Mouse (Mus musculus): ENCODE measurements at regions not wholly inside any gene's neighbourhood (a gene's known extent, or its start where the extent isn't known, plus 50 kb on each side); places are given as distances from the start of the nearest gene placed in this dataset.
"Not testable (repeated sequence)": the region's sequence is repeated elsewhere in the genome, so short reads cannot be mapped to it uniquely, and the experiment has no call there.

- DNase-seq, result no peak
Measured at GRCm38 (mm10) chr17:76703823-76704222, 1152.1 kb upstream of the Fam98a start.

GRCm38 (mm10) chr17:76696219-76696618 is 1144.5 kb upstream of the Fam98a start:
- DNase-seq, result no peak

GRCm38 (mm10) chr17:76658056-76658455 is 1106.3 kb upstream of the Fam98a start:
- no peak for DNase-seq

- DNase-seq, result no peak
Measured at GRCm38 (mm10) chr17:76625976-76626375, 1074.2 kb upstream of the Fam98a start.

- no peak for DNase-seq
Measured at GRCm38 (mm10) chr17:76605237-76605636, 1053.5 kb upstream of the Fam98a start.

- no peak for DNase-seq
Measured at GRCm38 (mm10) chr17:76578323-76578722, 1026.6 kb upstream of the Fam98a start.

GRCm38 (mm10) chr17:76559725-76560124 is 1008.0 kb upstream of the Fam98a start:
- no peak for DNase-seq

GRCm38 (mm10) chr17:76545566-76545965 is 993.8 kb upstream of the Fam98a start:
- no peak for DNase-seq

- no peak for DNase-seq
Measured at GRCm38 (mm10) chr17:76535772-76536171, 984.0 kb upstream of the Fam98a start.

- DNase-seq, result no peak
Measured at GRCm38 (mm10) chr17:76501732-76502131, 950.0 kb upstream of the Fam98a start.

GRCm38 (mm10) chr17:76500446-76500845 is 948.7 kb upstream of the Fam98a start:
- DNase-seq, result no peak

GRCm38 (mm10) chr17:76499981-76500380 is 948.2 kb upstream of the Fam98a start:
- DNase-seq, result not testable (repeated sequence)

- no peak for DNase-seq
Measured at GRCm38 (mm10) chr17:76487347-76487746, 935.6 kb upstream of the Fam98a start.

- DNase-seq, result peak; percentile 2
Measured at GRCm38 (mm10) chr17:76484130-76484529, 932.4 kb upstream of the Fam98a start.

GRCm38 (mm10) chr17:76451296-76451834 is 899.6 kb upstream of the Fam98a start:
- DNase-seq, result no peak

Data from adrenal gland, postnatal 10 days (tissue).